Mouse (Mus musculus): ENCODE data around the gene Col9a3. TPM values are rescaled to one million over a fixed set of nuclear protein-coding genes. Genes with fewer than 3 reads are reported as not detected.
A peak's percentile ranks its signal among the peaks of the same experiment; 100 is the strongest.

The Col9a3 gene
- polyA plus RNA-seq, 1 experiment from 2014 or later: 6.2 TPM

- Histone ChIP-seq H3K27ac (ENCODE audit: low read length) (no peak overlapping the region), H3K9me3 (ENCODE audit: control insufficient read depth, low read length) (no peaks in the 10 kb centered on the region), H3K4me1 (ENCODE audit: control insufficient read depth, insufficient read depth, low read length) (peaks cover 7% of the 10 kb centered on the region; the same call in 1 of the 2 replicates), H3K36me3 (ENCODE audit: control insufficient read depth, insufficient read depth, low read length) (peaks cover 6% of the 10 kb centered on the region; the same call in 1 of the 2 replicates), H3K27me3 (replicated peaks; ENCODE audit: control insufficient read depth, insufficient read depth, low read length) (peaks cover 16% of the 10 kb centered on the region), H3K4me3 (ENCODE audit: low read length) (peak overlapping the region; percentile 12; the same call in 1 of the 2 replicates), H3K9ac (ENCODE audit: low read depth, low read length) (no peak overlapping the region), H3K4me2 (ENCODE audit: low read depth, low read length) (peak overlapping the region; percentile 24; the same call in 1 of the 2 replicates)
- 0 out of 2 replicates have a peak, but pooled peaks have one; percentile 21 for ATAC-seq
- WGBS: 3% methylated on average over 41 of the region's 41 CpGs
Observed at GRCm38 (mm10) chr2:180598157-180598705, 641 bp downstream of the Col9a3 start.

- Histone ChIP-seq H3K4me3 (ENCODE audit: low read length) (no peak overlapping the region), H3K27ac (ENCODE audit: low read length) (no peak overlapping the region), H3K4me2 (ENCODE audit: low read depth, low read length) (no peak overlapping the region), H3K27me3 (replicated peaks; ENCODE audit: control insufficient read depth, insufficient read depth, low read length) (peaks cover 16% of the 10 kb centered on the region), H3K9me3 (ENCODE audit: control insufficient read depth, low read length) (no peaks in the 10 kb centered on the region), H3K36me3 (ENCODE audit: control insufficient read depth, insufficient read depth, low read length) (no peaks in the 10 kb centered on the region), H3K9ac (ENCODE audit: low read depth, low read length) (no peak overlapping the region), H3K4me1 (ENCODE audit: control insufficient read depth, insufficient read depth, low read length) (peaks cover 7% of the 10 kb centered on the region; the same call in 1 of the 2 replicates)
- 25% methylated on average over 9 of the region's 9 CpGs for WGBS
- peak; percentile 33 for ATAC-seq
Observed at GRCm38 (mm10) chr2:180600569-180601021, 3.0 kb downstream of the Col9a3 start.

GRCm38 (mm10) chr2:180604781-180605180 lies 7.2 kb downstream of the Col9a3 start:
- ATAC-seq: no peak
- Histone ChIP-seq H3K27me3 (replicated peaks; ENCODE audit: control insufficient read depth, insufficient read depth, low read length) (no peaks in the 10 kb centered on the region), H3K9me3 (ENCODE audit: control insufficient read depth, low read length) (no peaks in the 10 kb centered on the region), H3K4me1 (ENCODE audit: control insufficient read depth, insufficient read depth, low read length) (0 out of 2 replicates have a peak, but pooled peaks cover 5% of the 10 kb centered on the region), H3K27ac (ENCODE audit: low read length) (no peak overlapping the region), H3K36me3 (ENCODE audit: control insufficient read depth, insufficient read depth, low read length) (no peaks in the 10 kb centered on the region), H3K9ac (ENCODE audit: low read depth, low read length) (0 out of 2 replicates have a peak overlapping the region, but pooled peaks have one; percentile 10), H3K4me2 (ENCODE audit: low read depth, low read length) (no peak overlapping the region), H3K4me3 (ENCODE audit: low read length) (no peak overlapping the region)
- WGBS: 70% methylated on average over 6 of the region's 6 CpGs

- H3K27me3 ChIP-seq (replicated peaks; ENCODE audit: control insufficient read depth, insufficient read depth, low read length): no peaks in the 10 kb centered on the region
- no peaks in the 10 kb centered on the region for H3K36me3 ChIP-seq (ENCODE audit: control insufficient read depth, insufficient read depth, low read length)
- no peak overlapping the region for H3K27ac ChIP-seq (ENCODE audit: low read length)
- peak; percentile 66 for ATAC-seq
- H3K4me3 ChIP-seq (ENCODE audit: low read length): no peak overlapping the region
- H3K9me3 ChIP-seq (ENCODE audit: control insufficient read depth, low read length): no peaks in the 10 kb centered on the region
- no peak overlapping the region for H3K9ac ChIP-seq (ENCODE audit: low read depth, low read length)
- no peak overlapping the region for H3K4me2 ChIP-seq (ENCODE audit: low read depth, low read length)
- 63% methylated on average over 4 of the region's 4 CpGs for WGBS
- no peaks in the 10 kb centered on the region for H3K4me1 ChIP-seq (ENCODE audit: control insufficient read depth, insufficient read depth, low read length)
Observed at GRCm38 (mm10) chr2:180610283-180610682, 12.7 kb downstream of the Col9a3 start.

DNA sequence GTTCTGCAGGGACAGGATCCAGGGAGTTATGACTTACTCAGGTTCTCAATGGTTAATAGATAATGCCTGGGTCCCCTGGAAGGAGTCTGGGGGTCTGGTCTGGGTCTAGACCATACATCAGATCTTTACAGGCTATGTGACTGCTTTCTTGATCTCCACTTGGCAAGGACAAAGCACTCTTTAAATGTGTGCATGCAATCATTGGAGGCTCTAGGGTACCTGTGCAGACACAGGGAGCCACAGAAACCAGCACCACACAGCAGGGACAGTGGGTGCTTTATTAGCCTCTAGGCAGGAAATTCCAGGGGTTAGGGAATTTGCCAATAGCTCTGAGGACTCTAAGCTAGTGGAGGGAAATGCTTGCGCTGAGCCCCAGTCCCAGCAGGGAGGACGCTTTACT lies 14.3 kb downstream of the Col9a3 start:
- no peak overlapping the region for H3K27ac ChIP-seq (ENCODE audit: low read length)
- H3K4me1 ChIP-seq (ENCODE audit: control insufficient read depth, insufficient read depth, low read length): no peaks in the 10 kb centered on the region
- 73% methylated on average over 2 of the region's 2 CpGs for WGBS
- no peak overlapping the region for H3K4me3 ChIP-seq (ENCODE audit: low read length)
- no peak overlapping the region for H3K4me2 ChIP-seq (ENCODE audit: low read depth, low read length)
- H3K27me3 ChIP-seq (replicated peaks; ENCODE audit: control insufficient read depth, insufficient read depth, low read length): no peaks in the 10 kb centered on the region
- H3K36me3 ChIP-seq (ENCODE audit: control insufficient read depth, insufficient read depth, low read length): no peaks in the 10 kb centered on the region
- H3K9me3 ChIP-seq (ENCODE audit: control insufficient read depth, low read length): no peaks in the 10 kb centered on the region
- no peak for ATAC-seq
- no peak overlapping the region for H3K9ac ChIP-seq (ENCODE audit: low read depth, low read length)

GRCm38 (mm10) chr2:180641576-180642554 lies 44.3 kb downstream of the Col9a3 start:
- Histone ChIP-seq H3K4me3 (ENCODE audit: low read length) (peak overlapping the region; percentile 42), H3K4me1 (ENCODE audit: control insufficient read depth, insufficient read depth, low read length) (no peaks in the 10 kb centered on the region), H3K4me2 (ENCODE audit: low read depth, low read length) (peak overlapping the region; percentile 54), H3K27ac (ENCODE audit: low read length) (no peak overlapping the region), H3K9me3 (ENCODE audit: control insufficient read depth, low read length) (peaks cover 14% of the 10 kb centered on the region), H3K27me3 (replicated peaks; ENCODE audit: control insufficient read depth, insufficient read depth, low read length) (peaks cover 36% of the 10 kb centered on the region), H3K36me3 (ENCODE audit: control insufficient read depth, insufficient read depth, low read length) (no peaks in the 10 kb centered on the region), H3K9ac (ENCODE audit: low read depth, low read length) (no peak overlapping the region)
- peak; percentile 56 for ATAC-seq
- WGBS: 2% methylated on average over 100 of the region's 112 CpGs

DNA sequence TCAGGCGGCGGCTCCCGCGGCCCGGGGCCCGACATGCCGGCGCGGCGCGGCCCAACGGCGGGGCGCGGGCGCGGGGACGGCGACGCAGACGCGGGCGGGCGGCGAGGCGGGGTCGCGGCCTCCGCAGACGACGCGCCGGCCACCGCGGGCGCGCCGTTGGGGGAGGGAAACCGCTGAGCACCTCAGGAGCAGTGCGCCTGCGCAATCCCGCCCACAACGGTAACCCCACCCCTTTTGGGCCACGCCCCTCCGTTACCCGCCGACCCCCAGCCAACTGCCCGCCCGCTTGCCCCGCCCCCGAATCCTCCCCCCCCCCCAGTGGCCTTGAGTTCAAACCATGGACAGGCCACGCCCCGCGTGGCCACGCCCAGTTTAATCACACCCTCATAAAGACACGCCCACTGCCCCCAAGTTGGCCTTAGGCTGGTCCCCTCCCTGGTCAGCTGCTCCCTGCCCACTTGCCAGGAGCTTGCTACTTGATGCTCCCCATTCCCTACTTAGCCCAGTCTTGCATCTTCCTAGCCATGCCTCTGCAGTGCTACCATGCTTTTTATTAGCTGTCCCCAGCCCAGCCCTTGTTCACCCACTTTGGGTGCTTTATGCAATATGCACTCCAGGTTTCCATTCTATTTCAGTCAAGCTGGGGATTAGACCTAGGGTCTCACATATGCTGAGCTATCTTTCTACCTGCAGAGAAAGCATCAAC lies 45.1 kb downstream of the Col9a3 start, which contains the start of gene Tcfl5:
TSS of gene Tcfl5 (minus strand) at position 154 of the 706 bp plus-strand sequence.
- 3% methylated on average over 46 of the region's 56 CpGs for WGBS
- Histone ChIP-seq H3K4me1 (ENCODE audit: control insufficient read depth, insufficient read depth, low read length) (no peaks in the 10 kb centered on the region), H3K4me2 (ENCODE audit: low read depth, low read length) (peak within 1 kb of the TSS; percentile 54), H3K27ac (ENCODE audit: low read length) (no peak within 1 kb of the TSS), H3K4me3 (ENCODE audit: low read length) (peak within 1 kb of the TSS; percentile 42), H3K9ac (ENCODE audit: low read depth, low read length) (no peak within 1 kb of the TSS), H3K36me3 (ENCODE audit: control insufficient read depth, insufficient read depth, low read length) (no peaks in the 10 kb centered on the region), H3K9me3 (ENCODE audit: control insufficient read depth, low read length) (peaks cover 14% of the 10 kb centered on the region), H3K27me3 (replicated peaks; ENCODE audit: control insufficient read depth, insufficient read depth, low read length) (peaks cover 36% of the 10 kb centered on the region)
- ATAC-seq: 0 out of 2 replicates have a peak, but pooled peaks have one; percentile 3

DNA sequence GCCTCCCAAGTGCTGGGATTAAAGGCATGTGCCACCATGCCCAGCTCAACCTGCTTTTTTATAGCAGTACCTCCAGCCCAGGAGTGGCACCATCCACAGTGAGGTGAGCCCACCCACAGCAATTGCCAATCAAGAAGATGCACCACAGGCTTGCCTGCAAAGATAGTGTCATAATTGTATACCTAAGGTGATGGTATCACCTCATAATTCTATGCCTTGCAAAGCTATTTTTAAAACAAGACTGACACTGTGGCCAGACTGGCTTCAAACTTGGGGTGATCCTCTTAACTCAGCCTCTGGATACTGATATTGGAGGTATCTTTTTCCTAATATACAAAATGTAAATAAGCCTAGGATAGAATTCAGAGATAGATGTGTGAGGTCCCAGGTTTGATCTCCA lies 46.0 kb downstream of the Col9a3 start:
- H3K36me3 ChIP-seq (ENCODE audit: control insufficient read depth, insufficient read depth, low read length): no peaks in the 10 kb centered on the region
- no peaks in the 10 kb centered on the region for H3K4me1 ChIP-seq (ENCODE audit: control insufficient read depth, insufficient read depth, low read length)
- H3K9ac ChIP-seq (ENCODE audit: low read depth, low read length): no peak overlapping the region
- H3K4me2 ChIP-seq (ENCODE audit: low read depth, low read length): no peak overlapping the region
- H3K9me3 ChIP-seq (ENCODE audit: control insufficient read depth, low read length): peaks cover 14% of the 10 kb centered on the region
- ATAC-seq: no peak
- H3K27ac ChIP-seq (ENCODE audit: low read length): no peak overlapping the region
- H3K4me3 ChIP-seq (ENCODE audit: low read length): no peak overlapping the region
- peaks cover 36% of the 10 kb centered on the region for H3K27me3 ChIP-seq (replicated peaks; ENCODE audit: control insufficient read depth, insufficient read depth, low read length)

- H3K9me3 ChIP-seq (ENCODE audit: control insufficient read depth, low read length): peaks cover 14% of the 10 kb centered on the region
- peaks cover 17% of the 10 kb centered on the region for H3K27me3 ChIP-seq (replicated peaks; ENCODE audit: control insufficient read depth, insufficient read depth, low read length)
- H3K9ac ChIP-seq (ENCODE audit: low read depth, low read length): no peak overlapping the region
- no peak overlapping the region for H3K27ac ChIP-seq (ENCODE audit: low read length)
- H3K36me3 ChIP-seq (ENCODE audit: control insufficient read depth, insufficient read depth, low read length): no peaks in the 10 kb centered on the region
- no peak overlapping the region for H3K4me3 ChIP-seq (ENCODE audit: low read length)
- no peak for ATAC-seq
- no peak overlapping the region for H3K4me2 ChIP-seq (ENCODE audit: low read depth, low read length)
- no peaks in the 10 kb centered on the region for H3K4me1 ChIP-seq (ENCODE audit: control insufficient read depth, insufficient read depth, low read length)
Observed at GRCm38 (mm10) chr2:180646841-180647240, 49.3 kb downstream of the Col9a3 start.
